Mouse (Mus musculus) liver, embryonic 15.5 days (tissue): ENCODE measurements around the gene Klhl9. TPM values are rescaled to one million over a fixed set of nuclear protein-coding genes. Genes with fewer than 3 reads are reported as not detected.

ENCODE experiments used
- ATAC-seq: fragments of 200-750 bp; cut with Nextera tagmentation; 2 replicates; pipeline ENCODE4 v1.8.0; 2017; ENCODE audit warnings: moderate number of reproducible peaks, mild to moderate bottlenecking, moderate library complexity; ENCODE audit not compliant: insufficient read depth
- H3K27ac ChIP-seq: fragments of 300-500 bp; sonication (generic); replicated peaks from 2 replicates; pipeline ENCODE4 v1.5.1; 2015; ENCODE audit warnings: mild to moderate bottlenecking, inconsistent platforms
- H3K27me3 ChIP-seq: fragments of 300-500 bp; sonication (generic); 2 replicates; pipeline ENCODE4 v1.6.1; 2015; ENCODE audit warnings: mild to moderate bottlenecking, inconsistent platforms
- H3K36me3 ChIP-seq: fragments of 300-500 bp; sonication (generic); replicated peaks from 2 replicates; pipeline ENCODE4 v1.6.1; 2015; ENCODE audit warnings: moderate library complexity, mild to moderate bottlenecking, inconsistent platforms
- H3K4me1 ChIP-seq: fragments of 300-500 bp; sonication (generic); replicated peaks from 2 replicates; pipeline ENCODE4 v1.6.1; 2015; ENCODE audit warnings: inconsistent platforms
- H3K4me2 ChIP-seq: fragments of 300-500 bp; sonication (generic); 2 replicates; pipeline ENCODE4 v1.6.1; 2015; ENCODE audit warnings: moderate library complexity, mild to moderate bottlenecking, inconsistent platforms
- H3K4me3 ChIP-seq: fragments of 300-500 bp; sonication (generic); replicated peaks from 2 replicates; pipeline ENCODE4 v1.5.1; 2015; ENCODE audit warnings: mild to moderate bottlenecking, inconsistent platforms
- H3K9ac ChIP-seq: fragments of 300-500 bp; sonication (generic); 2 replicates; pipeline ENCODE4 v1.6.1; 2015; ENCODE audit warnings: moderate library complexity, mild to moderate bottlenecking, inconsistent platforms
- H3K9me3 ChIP-seq: fragments of 300-500 bp; sonication (generic); replicated peaks from 2 replicates; pipeline ENCODE4 v1.6.1; 2016; ENCODE audit warnings: inconsistent platforms
- WGBS: fragments of 180-500 bp; shearing (Covaris S2); methylation state at CpG from one replicate; pipeline ENCODE4 v1.1.7; 2015; ENCODE audit warnings: mixed read lengths; ENCODE audit not compliant: insufficient replicate concordance; 5-methylcytosine and 5-hydroxymethylcytosine counted together
- polyA plus RNA-seq: library from polyadenylated mRNA; unstranded; fragments of >200 nt; fragmentation: Nextera tagmentation; extraction: Ambion mirVana; gene quantifications from 2 replicates; pipeline ENCODE4 v1.2.1, GENCODE M21; 2015

Gene Klhl9
- polyA plus RNA-seq, 1 experiment from 2014 or later = 22.3 TPM

- no peaks in the 10 kb centered on the region for H3K27me3 ChIP-seq
- ATAC-seq = no peak
- H3K9ac ChIP-seq = no peak within 1 kb of the TSS
- 76% methylated on average over 1 of the region's 1 CpGs for WGBS
- no peak within 1 kb of the TSS for H3K27ac ChIP-seq
- H3K36me3 ChIP-seq = no peaks in the 10 kb centered on the region
- H3K4me3 ChIP-seq = no peak within 1 kb of the TSS
- H3K4me2 ChIP-seq = no peak within 1 kb of the TSS
- no peaks in the 10 kb centered on the region for H3K9me3 ChIP-seq
- H3K4me1 ChIP-seq = no peaks in the 10 kb centered on the region
Observed at GRCm38 (mm10) chr4:88683812-88684211, 38.5 kb downstream of the Klhl9 start, which contains the start of gene Ifna2. Gene Ifna2 (minus strand): TSS chr4:88683912.

GRCm38 (mm10) chr4:88681353-88681752, 40.9 kb downstream of the Klhl9 start:
- no peak overlapping the region for H3K9ac ChIP-seq
- no peak overlapping the region for H3K4me3 ChIP-seq
- no peak overlapping the region for H3K4me2 ChIP-seq
- 28% methylated on average over 3 of the region's 3 CpGs for WGBS
- H3K27ac ChIP-seq = no peak overlapping the region
- no peaks in the 10 kb centered on the region for H3K36me3 ChIP-seq
- no peaks in the 10 kb centered on the region for H3K27me3 ChIP-seq
- H3K4me1 ChIP-seq = no peaks in the 10 kb centered on the region
- no peaks in the 10 kb centered on the region for H3K9me3 ChIP-seq
- ATAC-seq = no peak

GRCm38 (mm10) chr4:88680362-88680761, 41.9 kb downstream of the Klhl9 start:
- Histone ChIP-seq H3K27ac (no peak overlapping the region), H3K4me3 (no peak overlapping the region), H3K27me3 (no peaks in the 10 kb centered on the region), H3K9ac (no peak overlapping the region), H3K4me2 (no peak overlapping the region), H3K4me1 (no peaks in the 10 kb centered on the region), H3K36me3 (no peaks in the 10 kb centered on the region), H3K9me3 (no peaks in the 10 kb centered on the region)
- no peak for ATAC-seq
- whole genome bisulfite sequencing = 35% methylated on average over 8 of the region's 8 CpGs

GRCm38 (mm10) chr4:88676824-88677223, 45.4 kb downstream of the Klhl9 start, which contains the start of gene Ifna16:
Gene Ifna16 (minus strand): TSS chr4:88676924.
- Histone ChIP-seq H3K4me2 (no peak within 1 kb of the TSS), H3K4me1 (no peaks in the 10 kb centered on the region), H3K4me3 (no peak within 1 kb of the TSS), H3K27ac (no peak within 1 kb of the TSS), H3K27me3 (no peaks in the 10 kb centered on the region), H3K9ac (no peak within 1 kb of the TSS), H3K9me3 (no peaks in the 10 kb centered on the region), H3K36me3 (no peaks in the 10 kb centered on the region)
- 40% methylated on average over 1 of the region's 1 CpGs for WGBS
- no peak for ATAC-seq

Other genes starting within 250 kb of the Klhl9 start
- not detected in 2 replicates for gene Ifnb1, start 199.7 kb downstream of the Klhl9 start, polyA plus RNA-seq
- gene Ifna15, start 164.2 kb downstream of the Klhl9 start, polyA plus RNA-seq = not detected in 2 replicates
- not detected in 2 replicates for gene Ifna14, start 150.7 kb downstream of the Klhl9 start, polyA plus RNA-seq
- not detected in 2 replicates for gene Ifna9, start 130.1 kb downstream of the Klhl9 start, polyA plus RNA-seq
- not detected in 2 replicates for gene Ifna12, start 119.1 kb downstream of the Klhl9 start, polyA plus RNA-seq
- gene C87499, start 88.1 kb downstream of the Klhl9 start, polyA plus RNA-seq = not detected in 2 replicates
- gene Ifna13, start 78.0 kb downstream of the Klhl9 start, polyA plus RNA-seq = not detected in 2 replicates
- gene Ifna16, start 45.5 kb downstream of the Klhl9 start, polyA plus RNA-seq = not detected in 2 replicates
- gene Ifna2, start 38.6 kb downstream of the Klhl9 start, polyA plus RNA-seq = not detected in 2 replicates
- gene Ifnab, start 31.1 kb downstream of the Klhl9 start, polyA plus RNA-seq = not detected in 2 replicates
- 0.20 and 0.51 TPM in 2 replicates for gene Gm26566, start 660 bp downstream of the Klhl9 start, polyA plus RNA-seq
- gene Gm13271, start 32.4 kb upstream of the Klhl9 start, polyA plus RNA-seq = not detected in 2 replicates
- not detected in 2 replicates for gene Gm13283, start 37.7 kb upstream of the Klhl9 start, polyA plus RNA-seq
- gene Gm13290, start 51.4 kb upstream of the Klhl9 start, polyA plus RNA-seq = not detected in 2 replicates
- gene Gm13289, start 54.5 kb upstream of the Klhl9 start, polyA plus RNA-seq = not detected in 2 replicates
- gene Gm13272, start 57.4 kb upstream of the Klhl9 start, polyA plus RNA-seq = not detected in 2 replicates
- gene Ifnz, start 59.7 kb upstream of the Klhl9 start, polyA plus RNA-seq = not detected in 2 replicates
- gene Gm13276, start 63.2 kb upstream of the Klhl9 start, polyA plus RNA-seq = not detected in 2 replicates
- not detected in 2 replicates for gene Gm13277, start 66.2 kb upstream of the Klhl9 start, polyA plus RNA-seq
- gene Gm13278, start 69.1 kb upstream of the Klhl9 start, polyA plus RNA-seq = not detected in 2 replicates
- not detected in 2 replicates for gene Gm13275, start 72.0 kb upstream of the Klhl9 start, polyA plus RNA-seq
- not detected in 2 replicates for gene Gm13279, start 74.9 kb upstream of the Klhl9 start, polyA plus RNA-seq
- 0.20 TPM in 1 of 2 replicates, not detected in the other for gene Gm13285, start 77.2 kb upstream of the Klhl9 start, polyA plus RNA-seq
- gene Gm13287, start 80.8 kb upstream of the Klhl9 start, polyA plus RNA-seq = not detected in 2 replicates
- not detected in 2 replicates for gene Gm13288, start 83.1 kb upstream of the Klhl9 start, polyA plus RNA-seq
- not detected in 2 replicates for gene Ifna7, start 93.8 kb upstream of the Klhl9 start, polyA plus RNA-seq
- gene Ifna11, start 97.5 kb upstream of the Klhl9 start, polyA plus RNA-seq = not detected in 2 replicates
- not detected in 2 replicates for gene Ifna6, start 105.0 kb upstream of the Klhl9 start, polyA plus RNA-seq
- not detected in 2 replicates for gene Ifna5, start 113.1 kb upstream of the Klhl9 start, polyA plus RNA-seq
- not detected in 2 replicates for gene Ifna4, start 119.4 kb upstream of the Klhl9 start, polyA plus RNA-seq
- gene Ifna1, start 127.6 kb upstream of the Klhl9 start, polyA plus RNA-seq = not detected in 2 replicates
- not detected in 2 replicates for gene Ifne, start 157.7 kb upstream of the Klhl9 start, polyA plus RNA-seq